Mouse (Mus musculus): Measurements from ENCODE around the gene Jazf1. TPM values are rescaled to one million over a fixed set of nuclear protein-coding genes. Genes with fewer than 3 reads are reported as not detected.

Gene Jazf1
- polyA plus RNA-seq, 1 experiment, result 0.27 TPM

GRCm38 (mm10) chr6:52956131-52956530, 112.3 kb downstream of the Jazf1 start:
- no peak overlapping the region for H3K27ac ChIP-seq (ENCODE audit: insufficient read depth, low read depth, low read length)
- H3K4me1 ChIP-seq (ENCODE audit: control insufficient read depth, insufficient read depth, insufficient read length, low read length), result 0 out of 2 replicates have a peak, but pooled peaks cover 8% of the 10 kb centered on the region
- no peaks in the 10 kb centered on the region for H3K36me3 ChIP-seq (ENCODE audit: control insufficient read depth, insufficient read depth, low read length)
- 87% methylated on average over 2 of the region's 2 CpGs for WGBS
- no peak for TF ChIP-seq CTCF (IDR thresholded peaks at IDR 0.05; ENCODE audit: extremely low read depth, insufficient read length, insufficient replicate concordance, low read depth, low read length)
- TF ChIP-seq POLR2A (IDR thresholded peaks at IDR 0.05; ENCODE audit: low read depth, low read length), result no peak
- H3K27me3 ChIP-seq (ENCODE audit: control insufficient read depth, insufficient read depth, low read length), result no peaks in the 10 kb centered on the region
- no peak overlapping the region for H3K4me3 ChIP-seq (ENCODE audit: low read depth, low read length)

DNA sequence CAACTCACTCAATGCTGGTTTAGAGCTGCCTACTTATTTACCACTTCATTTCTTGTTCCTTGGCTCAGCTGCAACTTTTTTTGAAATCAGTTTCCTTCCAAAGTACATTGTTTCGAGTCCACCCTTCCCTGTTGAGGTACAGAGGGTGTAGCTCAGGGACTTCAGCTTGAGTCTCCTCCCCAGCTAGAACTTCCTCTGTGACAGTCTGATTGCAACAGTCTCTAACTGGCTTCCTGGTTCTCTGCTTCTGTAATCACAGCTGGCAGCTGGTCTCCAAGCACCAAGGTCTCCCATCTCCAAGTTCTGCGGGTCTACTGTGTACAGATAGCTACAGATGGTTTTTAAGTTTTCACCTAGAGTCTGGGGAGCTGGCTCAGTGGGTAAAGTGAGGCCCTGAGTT, 113.1 kb downstream of the Jazf1 start:
- peak overlapping the region; percentile 20; the same call in 1 of the 2 replicates for H3K27ac ChIP-seq (ENCODE audit: insufficient read depth, low read depth, low read length)
- H3K4me3 ChIP-seq (ENCODE audit: low read depth, low read length), result no peak overlapping the region
- no peaks in the 10 kb centered on the region for H3K27me3 ChIP-seq (ENCODE audit: control insufficient read depth, insufficient read depth, low read length)
- H3K36me3 ChIP-seq (ENCODE audit: control insufficient read depth, insufficient read depth, low read length), result no peaks in the 10 kb centered on the region
- H3K4me1 ChIP-seq (ENCODE audit: control insufficient read depth, insufficient read depth, insufficient read length, low read length), result 0 out of 2 replicates have a peak, but pooled peaks cover 8% of the 10 kb centered on the region
- WGBS, result 17% methylated on average over 2 of the region's 2 CpGs
- TF ChIP-seq CTCF (IDR thresholded peaks at IDR 0.05; ENCODE audit: extremely low read depth, insufficient read length, insufficient replicate concordance, low read depth, low read length) (no peak), POLR2A (IDR thresholded peaks at IDR 0.05; ENCODE audit: low read depth, low read length) (no peak)

- WGBS, result 89% methylated on average over 3 of the region's 3 CpGs
- TF ChIP-seq CTCF (IDR thresholded peaks at IDR 0.05; ENCODE audit: extremely low read depth, insufficient read length, insufficient replicate concordance, low read depth, low read length), result no peak
- TF ChIP-seq POLR2A (IDR thresholded peaks at IDR 0.05; ENCODE audit: low read depth, low read length), result no peak
- H3K27me3 ChIP-seq (ENCODE audit: control insufficient read depth, insufficient read depth, low read length), result no peaks in the 10 kb centered on the region
- H3K4me3 ChIP-seq (ENCODE audit: low read depth, low read length), result no peak overlapping the region
- peak overlapping the region; percentile 20 for H3K27ac ChIP-seq (ENCODE audit: insufficient read depth, low read depth, low read length)
- H3K4me1 ChIP-seq (ENCODE audit: control insufficient read depth, insufficient read depth, insufficient read length, low read length), result 0 out of 2 replicates have a peak, but pooled peaks cover 8% of the 10 kb centered on the region
- H3K36me3 ChIP-seq (ENCODE audit: control insufficient read depth, insufficient read depth, low read length), result no peaks in the 10 kb centered on the region
Measured at GRCm38 (mm10) chr6:52954861-52955260, 113.6 kb downstream of the Jazf1 start.

DNA sequence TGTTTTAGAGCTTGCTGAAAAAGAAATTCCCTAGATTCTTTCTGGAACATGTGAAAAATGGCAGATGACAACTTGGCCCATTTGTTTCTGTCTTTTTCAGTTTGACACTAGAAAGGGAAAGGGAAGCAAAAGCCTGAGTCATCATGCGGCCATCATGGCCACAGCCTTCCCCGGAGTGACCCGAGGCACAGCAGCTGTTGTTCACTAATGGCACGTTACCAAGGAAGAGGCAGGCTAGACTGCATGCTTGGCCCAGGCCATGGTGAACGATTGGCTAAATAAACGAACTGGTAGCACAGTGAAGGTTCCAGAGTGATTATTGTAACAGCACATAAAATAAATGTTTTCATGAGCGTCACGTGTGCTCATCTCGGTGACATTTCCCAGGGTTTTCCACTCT, 114.0 kb downstream of the Jazf1 start:
- Histone ChIP-seq H3K4me1 (ENCODE audit: control insufficient read depth, insufficient read depth, insufficient read length, low read length) (0 out of 2 replicates have a peak, but pooled peaks cover 8% of the 10 kb centered on the region), H3K36me3 (ENCODE audit: control insufficient read depth, insufficient read depth, low read length) (no peaks in the 10 kb centered on the region), H3K27me3 (ENCODE audit: control insufficient read depth, insufficient read depth, low read length) (no peaks in the 10 kb centered on the region), H3K4me3 (ENCODE audit: low read depth, low read length) (no peak overlapping the region), H3K27ac (ENCODE audit: insufficient read depth, low read depth, low read length) (peak overlapping the region; percentile 20; the same call in 1 of the 2 replicates)
- WGBS, result 64% methylated on average over 9 of the region's 9 CpGs
- TF ChIP-seq POLR2A (IDR thresholded peaks at IDR 0.05; ENCODE audit: low read depth, low read length) (no peak), CTCF (IDR thresholded peaks at IDR 0.05; ENCODE audit: extremely low read depth, insufficient read length, insufficient replicate concordance, low read depth, low read length) (no peak)

DNA sequence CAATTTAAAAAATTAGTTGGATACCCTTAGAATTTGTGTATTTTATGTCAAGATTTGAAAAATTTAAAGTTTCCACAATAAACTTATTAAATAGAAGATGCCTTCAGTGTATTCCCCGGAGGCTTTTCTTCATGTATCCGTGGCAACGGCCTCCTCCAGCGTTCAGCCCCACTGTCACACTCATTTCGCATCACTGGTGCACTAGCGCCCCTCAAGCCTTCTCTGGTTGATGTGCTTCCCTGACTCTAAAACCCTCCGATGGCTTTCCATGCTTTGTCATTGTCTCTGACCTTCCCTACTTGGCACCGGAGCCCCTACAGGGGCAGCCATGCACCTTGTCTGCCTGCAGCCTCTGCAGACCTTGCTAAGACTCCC, 115.9 kb downstream of the Jazf1 start:
- H3K27ac ChIP-seq (ENCODE audit: insufficient read depth, low read depth, low read length), result no peak overlapping the region
- no peaks in the 10 kb centered on the region for H3K27me3 ChIP-seq (ENCODE audit: control insufficient read depth, insufficient read depth, low read length)
- 0 out of 2 replicates have a peak, but pooled peaks cover 8% of the 10 kb centered on the region for H3K4me1 ChIP-seq (ENCODE audit: control insufficient read depth, insufficient read depth, insufficient read length, low read length)
- WGBS, result 76% methylated on average over 8 of the region's 8 CpGs
- no peaks in the 10 kb centered on the region for H3K36me3 ChIP-seq (ENCODE audit: control insufficient read depth, insufficient read depth, low read length)
- TF ChIP-seq POLR2A (IDR thresholded peaks at IDR 0.05; ENCODE audit: low read depth, low read length) (no peak), CTCF (IDR thresholded peaks at IDR 0.05; ENCODE audit: extremely low read depth, insufficient read length, insufficient replicate concordance, low read depth, low read length) (no peak)
- no peak overlapping the region for H3K4me3 ChIP-seq (ENCODE audit: low read depth, low read length)

- Histone ChIP-seq H3K4me3 (ENCODE audit: low read depth, low read length) (no peak overlapping the region), H3K4me1 (ENCODE audit: control insufficient read depth, insufficient read depth, insufficient read length, low read length) (0 out of 2 replicates have a peak, but pooled peaks cover 8% of the 10 kb centered on the region), H3K36me3 (ENCODE audit: control insufficient read depth, insufficient read depth, low read length) (no peaks in the 10 kb centered on the region), H3K27ac (ENCODE audit: insufficient read depth, low read depth, low read length) (no peak overlapping the region), H3K27me3 (ENCODE audit: control insufficient read depth, insufficient read depth, low read length) (no peaks in the 10 kb centered on the region)
- TF ChIP-seq POLR2A (IDR thresholded peaks at IDR 0.05; ENCODE audit: low read depth, low read length), result no peak
- TF ChIP-seq CTCF (IDR thresholded peaks at IDR 0.05; ENCODE audit: extremely low read depth, insufficient read length, insufficient replicate concordance, low read depth, low read length), result no peak
- 78% methylated on average over 7 of the region's 7 CpGs for WGBS
Measured at GRCm38 (mm10) chr6:52951871-52952525, 116.4 kb downstream of the Jazf1 start.

- H3K36me3 ChIP-seq (ENCODE audit: control insufficient read depth, insufficient read depth, low read length), result no peaks in the 10 kb centered on the region
- TF ChIP-seq POLR2A (IDR thresholded peaks at IDR 0.05; ENCODE audit: low read depth, low read length) (no peak), CTCF (IDR thresholded peaks at IDR 0.05; ENCODE audit: extremely low read depth, insufficient read length, insufficient replicate concordance, low read depth, low read length) (no peak)
- WGBS, result 62% methylated on average over 5 of the region's 5 CpGs
- no peak overlapping the region for H3K4me3 ChIP-seq (ENCODE audit: low read depth, low read length)
- 0 out of 2 replicates have a peak, but pooled peaks cover 6% of the 10 kb centered on the region for H3K4me1 ChIP-seq (ENCODE audit: control insufficient read depth, insufficient read depth, insufficient read length, low read length)
- no peaks in the 10 kb centered on the region for H3K27me3 ChIP-seq (ENCODE audit: control insufficient read depth, insufficient read depth, low read length)
- H3K27ac ChIP-seq (ENCODE audit: insufficient read depth, low read depth, low read length), result no peak overlapping the region
Measured at GRCm38 (mm10) chr6:52950371-52950770, 118.1 kb downstream of the Jazf1 start.
